2 mouse cellular contexts compared by ENCODE assay signal in genomic region chr1:74392446-74392994, GRCm38 (mm10).
TF ChIP-seq lines count a peak whose summit lies in the region.

No protein-coding gene starts in this region.

TF ChIP-seq in CH12.LX, 34 proteins besides CTCF, POLR2A, EP300 and RAD21:
- peak; percentile 50 for TF ChIP-seq BHLHE40 (IDR thresholded peaks at IDR 0.05; ENCODE audit: low read depth, low read length)
- peak; percentile 44; the same call in 1 of the 2 replicates for TF ChIP-seq ZMIZ1 (IDR thresholded peaks at IDR 0.05; ENCODE audit: low read depth, low read length)
- TF ChIP-seq ZNF384 (IDR thresholded peaks at IDR 0.05; ENCODE audit: low read depth, low read length): no peak
- no peak for TF ChIP-seq ETS1 (conservative IDR thresholded peaks at IDR 0.05; ENCODE audit: low read depth, low read length)
- TF ChIP-seq UBTF (IDR thresholded peaks at IDR 0.05; ENCODE audit: low read depth, low read length): no peak
- no peak for TF ChIP-seq CHD1 (IDR thresholded peaks at IDR 0.05; ENCODE audit: low read depth, low read length)

TF ChIP-seq in MEL, 35 proteins besides CTCF, POLR2A, EP300 and RAD21 (continued from another document):
- TF ChIP-seq UBTF (IDR thresholded peaks at IDR 0.05; ENCODE audit: borderline replicate concordance, insufficient read depth, low read depth, low read length) (no peak), CHD1 (IDR thresholded peaks at IDR 0.05; ENCODE audit: low read depth, low read length) (no peak), USF1 (IDR thresholded peaks at IDR 0.05; ENCODE audit: low read depth, low read length) (no peak), MAX (IDR thresholded peaks at IDR 0.05; ENCODE audit: low read length) (no peak), MAZ (IDR thresholded peaks at IDR 0.05; ENCODE audit: low read depth, low read length) (no peak), HCFC1 (IDR thresholded peaks at IDR 0.05; ENCODE audit: low read depth, low read length) (no peak), ZNF384 (IDR thresholded peaks at IDR 0.05; ENCODE audit: low read depth, low read length) (no peak), MYB (IDR thresholded peaks at IDR 0.05; ENCODE audit: low read depth, low read length) (no peak), ZMIZ1 (IDR thresholded peaks at IDR 0.05; ENCODE audit: low read depth, low read length) (no peak), MAFK (IDR thresholded peaks at IDR 0.05; ENCODE audit: borderline replicate concordance, low read depth, low read length) (no peak), USF2 (IDR thresholded peaks at IDR 0.05; ENCODE audit: borderline replicate concordance in 1 of 2, insufficient read depth in 1 of 2, low read depth in 1 of 2, low read length in 2 of 2) (no peak), ZC3H11A (IDR thresholded peaks at IDR 0.05; ENCODE audit: low read depth, low read length) (no peak), GABPA (IDR thresholded peaks at IDR 0.05; ENCODE audit: low read depth, low read length) (no peak), ELF1 (IDR thresholded peaks at IDR 0.05; ENCODE audit: low read depth, low read length) (no peak), ZKSCAN1 (IDR thresholded peaks at IDR 0.05; ENCODE audit: low read depth, low read length) (no peak), MEF2A (IDR thresholded peaks at IDR 0.05; ENCODE audit: extremely low read depth, insufficient replicate concordance, low read depth, low read length, poor library complexity, severe bottlenecking) (no peak), KAT2A (conservative IDR thresholded peaks at IDR 0.05; ENCODE audit: low read depth, low read length) (no peak), ETS1 (IDR thresholded peaks at IDR 0.05; ENCODE audit: low read depth, low read length) (no peak), SIN3A (IDR thresholded peaks at IDR 0.05; ENCODE audit: low read length) (no peak)
